Mouse (Mus musculus): Measurements from ENCODE around the gene Col15a1. TPM values are rescaled to one million over a fixed set of nuclear protein-coding genes. Genes with fewer than 3 reads are reported as not detected.

Col15a1 gene
- polyA plus RNA-seq, 1 experiment: 59.5 TPM

DNA sequence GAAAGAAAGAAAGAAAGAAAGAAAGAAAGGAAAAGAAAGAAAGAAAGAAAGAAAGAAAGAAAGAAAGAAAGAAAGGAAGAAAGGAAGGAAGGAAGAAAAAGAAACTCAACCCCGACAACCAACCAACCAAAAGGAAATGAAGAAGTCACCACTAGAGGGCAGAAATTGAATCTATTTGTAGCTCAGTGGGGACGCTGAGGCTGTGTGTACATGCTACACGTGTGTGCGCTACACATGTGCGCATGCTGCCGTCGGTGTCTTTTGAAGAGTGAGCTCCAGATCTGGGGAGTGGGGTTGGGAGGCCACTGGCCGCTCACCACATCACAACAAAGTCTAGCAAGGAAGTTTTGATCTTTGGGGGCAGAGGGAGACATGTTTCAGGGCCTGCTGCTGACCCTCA lies 38.9 kb downstream of the Col15a1 start:
- no peaks in the 10 kb centered on the region for H3K27me3 ChIP-seq (replicated peaks; ENCODE audit: control insufficient read depth, insufficient read depth, low read length)
- TF ChIP-seq POLR2A (IDR thresholded peaks at IDR 0.05; ENCODE audit: low read depth, low read length) (no peak), CTCF (conservative IDR thresholded peaks at IDR 0.05; ENCODE audit: insufficient read depth, insufficient read length, low read depth, low read length) (peak; percentile 41)
- WGBS: 64% methylated on average over 8 of the region's 8 CpGs
- H3K36me3 ChIP-seq (ENCODE audit: control insufficient read depth, insufficient read depth, low read length): no peaks in the 10 kb centered on the region
- no peak overlapping the region for H3K4me3 ChIP-seq (ENCODE audit: insufficient read depth, low read depth, low read length)
- peak; percentile 27 for DNase-seq
- H3K4me1 ChIP-seq (ENCODE audit: control insufficient read depth, insufficient read depth, low read length): no peaks in the 10 kb centered on the region
- no peak overlapping the region for H3K27ac ChIP-seq (ENCODE audit: insufficient read depth, low read depth, low read length)

DNA sequence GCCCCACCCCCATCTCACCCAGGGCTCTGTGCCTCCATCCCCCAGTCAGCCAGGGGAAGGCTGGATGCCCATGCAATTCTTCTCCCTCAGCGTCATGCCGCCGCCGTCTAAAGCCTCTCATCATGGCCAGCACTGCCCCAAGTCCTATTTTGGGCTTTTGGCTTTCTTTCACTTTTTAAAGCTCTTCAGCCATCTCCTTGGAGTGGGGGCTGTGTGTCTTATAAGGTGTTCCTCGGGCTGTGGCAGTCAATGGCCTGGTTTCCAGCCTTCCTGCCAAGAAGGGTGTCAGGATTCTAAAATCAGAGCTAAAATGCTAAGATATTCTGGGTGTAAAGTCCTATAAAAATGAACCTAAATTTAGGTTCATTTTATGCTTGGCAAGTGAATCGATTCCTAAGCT lies 39.6 kb downstream of the Col15a1 start:
- WGBS: 62% methylated on average over 6 of the region's 6 CpGs

DNA sequence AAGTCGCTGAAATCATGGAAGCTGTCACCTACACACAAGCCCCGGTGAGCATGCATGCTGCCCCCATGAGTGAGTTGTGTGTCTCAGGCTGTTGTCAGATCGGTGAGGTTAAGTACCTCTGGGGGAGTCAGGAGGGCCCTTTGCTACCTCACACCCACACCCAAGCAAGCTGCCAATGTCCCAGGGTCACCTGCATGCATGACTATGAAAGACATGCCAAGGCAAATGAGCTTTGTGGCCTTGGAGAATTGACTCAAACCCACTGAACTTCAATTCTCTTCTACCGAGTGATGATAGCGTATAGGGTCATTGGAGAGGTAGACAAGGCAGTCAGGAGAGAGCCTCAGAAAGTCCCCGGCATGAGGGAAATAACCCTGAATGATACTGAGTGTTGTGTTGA lies 41.2 kb downstream of the Col15a1 start:
- no peak overlapping the region for H3K27ac ChIP-seq (ENCODE audit: insufficient read depth, low read depth, low read length)
- no peak overlapping the region for H3K4me3 ChIP-seq (ENCODE audit: insufficient read depth, low read depth, low read length)
- H3K27me3 ChIP-seq (replicated peaks; ENCODE audit: control insufficient read depth, insufficient read depth, low read length): no peaks in the 10 kb centered on the region
- DNase-seq: no peak
- TF ChIP-seq CTCF (conservative IDR thresholded peaks at IDR 0.05; ENCODE audit: insufficient read depth, insufficient read length, low read depth, low read length): no peak
- no peak for TF ChIP-seq POLR2A (IDR thresholded peaks at IDR 0.05; ENCODE audit: low read depth, low read length)
- H3K4me1 ChIP-seq (ENCODE audit: control insufficient read depth, insufficient read depth, low read length): no peaks in the 10 kb centered on the region
- WGBS: 85% methylated on average over 6 of the region's 6 CpGs
- no peaks in the 10 kb centered on the region for H3K36me3 ChIP-seq (ENCODE audit: control insufficient read depth, insufficient read depth, low read length)

More for the DNA sequence above, 39.6 kb downstream of the Col15a1 start:
- Histone ChIP-seq H3K27me3 (replicated peaks; ENCODE audit: control insufficient read depth, insufficient read depth, low read length) (no peaks in the 10 kb centered on the region), H3K36me3 (ENCODE audit: control insufficient read depth, insufficient read depth, low read length) (no peaks in the 10 kb centered on the region), H3K4me3 (ENCODE audit: insufficient read depth, low read depth, low read length) (no peak overlapping the region), H3K4me1 (ENCODE audit: control insufficient read depth, insufficient read depth, low read length) (no peaks in the 10 kb centered on the region), H3K27ac (ENCODE audit: insufficient read depth, low read depth, low read length) (no peak overlapping the region)
- TF ChIP-seq POLR2A (IDR thresholded peaks at IDR 0.05; ENCODE audit: low read depth, low read length): no peak
- no peak for TF ChIP-seq CTCF (conservative IDR thresholded peaks at IDR 0.05; ENCODE audit: insufficient read depth, insufficient read length, low read depth, low read length)
- DNase-seq: peak; percentile 35

DNA sequence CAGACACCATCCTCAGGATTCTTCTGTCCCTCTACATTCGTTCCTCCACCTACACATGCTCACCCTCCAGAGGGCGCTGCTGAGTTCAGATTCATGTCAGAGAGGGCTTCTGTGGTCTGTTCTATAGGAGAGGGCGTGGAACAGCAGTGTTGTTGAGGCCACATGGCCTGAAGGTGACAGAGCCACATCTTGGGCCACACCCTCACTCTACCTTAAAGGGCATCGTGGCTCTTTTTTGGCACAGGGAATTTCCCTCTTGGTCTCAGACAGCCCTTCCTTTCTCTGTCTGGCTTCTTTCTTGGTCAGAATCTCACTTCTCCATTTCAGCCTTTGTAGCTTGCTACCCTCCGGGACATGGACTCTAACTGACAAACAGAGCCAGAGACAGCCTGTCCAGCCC lies 43.1 kb downstream of the Col15a1 start:
- H3K27ac ChIP-seq (ENCODE audit: insufficient read depth, low read depth, low read length): peak overlapping the region; percentile 15; the same call in 1 of the 2 replicates
- H3K36me3 ChIP-seq (ENCODE audit: control insufficient read depth, insufficient read depth, low read length): no peaks in the 10 kb centered on the region
- 26% methylated on average over 5 of the region's 5 CpGs for WGBS
- no peak overlapping the region for H3K4me3 ChIP-seq (ENCODE audit: insufficient read depth, low read depth, low read length)
- peak; percentile 68 for DNase-seq
- no peaks in the 10 kb centered on the region for H3K27me3 ChIP-seq (replicated peaks; ENCODE audit: control insufficient read depth, insufficient read depth, low read length)
- no peak for TF ChIP-seq POLR2A (IDR thresholded peaks at IDR 0.05; ENCODE audit: low read depth, low read length)
- TF ChIP-seq CTCF (conservative IDR thresholded peaks at IDR 0.05; ENCODE audit: insufficient read depth, insufficient read length, low read depth, low read length): peak; percentile 72
- H3K4me1 ChIP-seq (ENCODE audit: control insufficient read depth, insufficient read depth, low read length): no peaks in the 10 kb centered on the region

DNA sequence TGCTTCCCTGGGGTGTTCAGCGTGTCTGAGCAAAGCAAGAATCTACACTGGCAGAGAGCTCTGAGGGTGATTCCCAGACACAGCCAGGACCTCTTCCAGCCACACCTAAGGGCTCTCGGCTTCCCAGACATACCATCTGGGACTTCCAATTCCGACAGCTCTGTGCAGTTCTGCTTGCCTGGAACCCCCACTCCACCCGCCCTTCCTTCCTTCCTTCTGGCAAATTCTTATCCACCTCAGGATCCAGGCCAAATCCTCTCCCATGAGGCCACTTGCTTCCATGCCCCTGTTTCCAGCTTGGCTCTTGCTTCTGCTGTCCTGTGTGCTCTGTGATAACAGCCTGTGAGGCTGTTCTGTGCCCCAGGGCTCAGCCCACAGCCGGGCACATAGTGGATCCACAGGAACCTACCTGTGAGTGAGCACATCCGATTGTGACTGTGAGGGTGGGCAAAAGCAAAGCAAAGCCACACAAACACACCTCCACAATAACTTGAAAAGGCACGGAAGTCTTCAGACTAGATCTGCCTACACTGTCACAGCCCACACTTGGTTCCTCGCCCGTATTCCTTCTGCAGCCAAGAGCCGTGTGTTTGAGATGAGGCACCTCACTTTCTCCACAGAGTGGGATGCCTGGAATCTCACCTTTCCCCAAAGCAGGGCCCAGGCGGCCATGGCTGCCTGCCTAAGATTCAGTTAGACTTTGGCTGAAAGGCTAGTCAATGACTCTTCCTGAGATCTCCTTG lies 43.9 kb downstream of the Col15a1 start:
- TF ChIP-seq CTCF (conservative IDR thresholded peaks at IDR 0.05; ENCODE audit: insufficient read depth, insufficient read length, low read depth, low read length) (no peak), POLR2A (IDR thresholded peaks at IDR 0.05; ENCODE audit: low read depth, low read length) (no peak)
- no peak overlapping the region for H3K4me3 ChIP-seq (ENCODE audit: insufficient read depth, low read depth, low read length)
- WGBS: 70% methylated on average over 11 of the region's 11 CpGs
- DNase-seq: peak; percentile 83
- H3K27me3 ChIP-seq (replicated peaks; ENCODE audit: control insufficient read depth, insufficient read depth, low read length): no peaks in the 10 kb centered on the region
- no peaks in the 10 kb centered on the region for H3K4me1 ChIP-seq (ENCODE audit: control insufficient read depth, insufficient read depth, low read length)
- 0 out of 2 replicates have a peak overlapping the region, but pooled peaks have one; percentile 15 for H3K27ac ChIP-seq (ENCODE audit: insufficient read depth, low read depth, low read length)
- H3K36me3 ChIP-seq (ENCODE audit: control insufficient read depth, insufficient read depth, low read length): no peaks in the 10 kb centered on the region

DNA sequence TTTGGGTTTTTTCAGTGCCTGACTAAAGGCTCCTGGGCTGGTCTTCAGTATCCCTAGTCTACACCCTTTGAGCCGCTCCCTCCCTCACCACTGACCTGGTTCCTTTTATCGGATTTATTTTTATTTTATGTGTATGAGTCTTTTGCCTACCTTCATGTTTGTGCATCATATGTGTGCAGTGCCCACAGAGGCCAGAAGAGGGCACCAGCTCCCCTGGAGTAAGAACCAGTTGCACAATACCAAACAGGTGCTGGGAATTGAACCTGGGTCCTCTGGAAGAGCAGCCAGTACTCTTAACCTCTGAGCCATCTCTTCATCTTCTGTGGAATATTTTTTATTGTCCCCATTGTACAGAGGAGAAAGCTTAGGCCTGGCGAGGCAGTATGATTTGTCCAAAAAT lies 44.7 kb downstream of the Col15a1 start:
- Histone ChIP-seq H3K36me3 (ENCODE audit: control insufficient read depth, insufficient read depth, low read length) (no peaks in the 10 kb centered on the region), H3K4me1 (ENCODE audit: control insufficient read depth, insufficient read depth, low read length) (no peaks in the 10 kb centered on the region), H3K4me3 (ENCODE audit: insufficient read depth, low read depth, low read length) (no peak overlapping the region), H3K27me3 (replicated peaks; ENCODE audit: control insufficient read depth, insufficient read depth, low read length) (no peaks in the 10 kb centered on the region), H3K27ac (ENCODE audit: insufficient read depth, low read depth, low read length) (no peak overlapping the region)
- TF ChIP-seq CTCF (conservative IDR thresholded peaks at IDR 0.05; ENCODE audit: insufficient read depth, insufficient read length, low read depth, low read length): no peak
- TF ChIP-seq POLR2A (IDR thresholded peaks at IDR 0.05; ENCODE audit: low read depth, low read length): no peak
- no peak for DNase-seq
- 95% methylated on average over 3 of the region's 3 CpGs for WGBS

DNA sequence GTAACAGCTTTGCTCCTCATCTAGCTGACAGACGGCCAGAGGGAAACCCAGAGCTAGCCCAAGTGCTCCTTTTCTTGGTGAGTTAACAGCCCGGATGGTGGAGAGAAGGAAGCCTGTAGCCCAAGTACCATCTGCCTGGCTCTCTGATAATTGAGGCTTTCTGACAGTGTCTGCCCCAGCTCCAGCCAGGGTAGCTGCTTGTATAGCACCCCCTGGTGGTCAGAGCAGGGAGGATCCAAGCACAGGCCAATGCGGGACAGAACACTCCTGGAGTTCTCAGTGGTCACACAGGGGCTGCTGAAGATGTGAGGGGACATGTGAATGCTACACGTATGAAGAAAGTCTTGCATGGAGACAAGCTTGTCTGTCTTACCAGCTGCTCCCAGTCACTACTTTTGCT lies 47.7 kb downstream of the Col15a1 start:
- Histone ChIP-seq H3K4me3 (ENCODE audit: insufficient read depth, low read depth, low read length) (no peak overlapping the region), H3K36me3 (ENCODE audit: control insufficient read depth, insufficient read depth, low read length) (no peaks in the 10 kb centered on the region), H3K27me3 (replicated peaks; ENCODE audit: control insufficient read depth, insufficient read depth, low read length) (no peaks in the 10 kb centered on the region), H3K4me1 (ENCODE audit: control insufficient read depth, insufficient read depth, low read length) (no peaks in the 10 kb centered on the region), H3K27ac (ENCODE audit: insufficient read depth, low read depth, low read length) (no peak overlapping the region)
- peak; percentile 84 for DNase-seq
- TF ChIP-seq CTCF (conservative IDR thresholded peaks at IDR 0.05; ENCODE audit: insufficient read depth, insufficient read length, low read depth, low read length): peak; percentile 93
- TF ChIP-seq POLR2A (IDR thresholded peaks at IDR 0.05; ENCODE audit: low read depth, low read length): no peak
- 47% methylated on average over 4 of the region's 4 CpGs for WGBS

All from kidney, adult 2 months (tissue).